Mouse (Mus musculus) CD8-positive naive resting alpha-beta T cell, adult 57 days (primary cell): ENCODE results near the gene Adcy1. TPM values are rescaled to one million over a fixed set of nuclear protein-coding genes. Genes with fewer than 3 reads are reported as not detected.

Experiments used
- total RNA-seq: library from RNA; stranded (reverse); gene quantifications from one replicate; pipeline ENCODE4 v1.2.4, GENCODE M21; 2023

The Adcy1 gene
- 3.6 TPM for total RNA-seq

GRCm38 (mm10) chr11:7063001-7063584 lies at the start of gene Adcy1:
TSS of gene Adcy1 (plus strand) at chr11:7063489.

GRCm38 (mm10) chr11:7188469-7188868 lies 125.2 kb downstream of the Adcy1 start, which contains the start of gene Gm11985:
TSS of gene Gm11985 (minus strand) at chr11:7188569.

DNA sequence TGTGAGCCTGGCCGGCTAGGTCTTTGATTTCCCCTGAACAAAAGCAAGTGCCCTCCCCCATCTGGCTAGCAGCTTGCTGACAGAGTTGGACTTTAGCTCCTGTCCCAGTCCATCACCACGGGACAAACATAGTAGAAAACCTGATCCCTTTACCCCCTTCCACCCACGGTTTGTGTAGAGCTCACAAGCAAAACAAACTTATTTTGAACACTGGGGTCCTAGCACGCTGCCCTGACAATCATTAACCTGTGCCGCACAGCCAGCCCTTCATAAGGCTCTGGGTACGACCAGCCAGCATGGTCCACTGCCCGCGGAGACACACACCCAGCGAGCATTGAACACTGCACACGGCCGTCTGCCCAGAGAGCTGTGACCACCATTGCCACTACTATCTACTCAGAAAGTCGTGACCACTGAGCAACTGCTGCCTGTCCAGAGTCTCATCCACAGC lies 134.2 kb downstream of the Adcy1 start, which contains the start of gene Igfbp1:
Igfbp1 (plus strand) TSS at position 292 of the 451 bp plus-strand sequence.

DNA sequence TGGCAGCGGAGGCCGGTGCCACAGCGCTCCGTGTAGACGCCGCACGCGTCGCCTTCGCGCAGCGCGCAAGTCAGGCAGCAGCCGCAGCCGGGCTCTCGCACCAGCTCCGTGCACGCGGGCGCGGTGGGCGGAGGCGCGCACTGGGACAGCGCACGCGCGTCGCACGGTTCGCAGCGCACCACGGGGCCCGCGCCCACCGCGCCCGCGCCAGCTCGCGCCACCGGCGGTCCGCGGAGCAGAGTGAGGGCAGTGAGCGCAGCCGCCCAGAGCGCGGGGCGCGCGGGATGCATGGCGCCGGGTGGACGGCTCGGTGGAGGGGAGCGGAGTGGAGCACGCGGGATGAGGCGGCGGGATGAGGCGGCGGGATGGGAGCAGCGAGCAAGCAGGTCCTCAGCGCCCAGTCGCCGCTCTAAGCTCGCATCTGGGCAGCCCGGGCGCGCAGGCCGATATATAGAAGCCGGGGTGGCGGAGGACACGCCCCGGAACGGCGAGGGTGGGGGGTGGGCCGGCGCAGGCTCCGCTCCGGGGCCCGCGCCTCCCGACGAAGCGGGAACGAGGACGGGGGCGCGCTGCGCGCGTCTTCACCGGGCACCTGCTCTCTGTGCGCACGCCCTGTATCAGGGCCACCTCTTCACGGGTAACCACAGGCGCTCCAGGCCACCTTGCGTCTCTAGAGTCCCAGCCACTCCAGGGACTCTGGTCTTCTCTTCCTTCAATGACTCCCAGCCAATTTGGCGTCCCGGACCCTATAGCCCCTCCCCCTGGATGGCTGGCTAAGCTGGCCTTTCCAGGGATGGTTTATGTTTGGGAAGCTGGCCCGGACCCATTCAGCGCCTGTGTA lies 150.4 kb downstream of the Adcy1 start, which contains the start of gene Igfbp3:
Igfbp3 (minus strand) TSS at position 423 of the 841 bp plus-strand sequence.

Other genes starting within 250 kb of the Adcy1 start
- gene Gm11983, start 225.8 kb upstream of the Adcy1 start, total RNA-seq, result not detected
- gene Gm11985, start 125.1 kb downstream of the Adcy1 start, total RNA-seq, result not detected
- gene Igfbp1, start 134.3 kb downstream of the Adcy1 start, total RNA-seq, result not detected
- gene Igfbp3, start 150.4 kb downstream of the Adcy1 start, total RNA-seq, result not detected